Mouse (Mus musculus) cerebellum, adult 11 months (tissue): ENCODE measurements around the gene Ace2.

Experiments used
- DNase-seq: peaks from one replicate; pipeline ENCODE4 v3.0.0; 2022

The Ace2 gene

GRCm38 (mm10) chrX:164183844-164184243, 44.7 kb downstream of the Ace2 start:
- DNase-seq = peak; percentile 6

GRCm38 (mm10) chrX:164189880-164190279, 50.7 kb downstream of the Ace2 start:
- DNase-seq = no peak

- DNase-seq = no peak
These were observed 58.5 kb downstream of the Ace2 start for GRCm38 (mm10) chrX:164197679-164198078.

GRCm38 (mm10) chrX:164200547-164200946, 61.4 kb downstream of the Ace2 start:
- DNase-seq = no peak

GRCm38 (mm10) chrX:164221989-164222388, 82.9 kb downstream of the Ace2 start:
- DNase-seq = no peak

- DNase-seq = no peak
These were observed 94.2 kb downstream of the Ace2 start for GRCm38 (mm10) chrX:164233380-164233779.
